Mouse (Mus musculus) heart, embryonic 12.5 days (tissue): ENCODE results near the gene Pakap. TPM values are rescaled to one million over a fixed set of nuclear protein-coding genes. Genes with fewer than 3 reads are reported as not detected.

Experiments
- ATAC-seq: fragments of 200-750 bp; cut with Nextera tagmentation; 2 replicates; pipeline ENCODE4 v1.8.0; 2017; ENCODE audit warnings: moderate TSS enrichment, moderate library complexity; ENCODE audit not compliant: insufficient number of reproducible peaks, low FRiP score
- H3K27ac ChIP-seq: fragments of 300-500 bp; sonication (generic); 2 replicates; pipeline ENCODE4 v1.5.1; 2016; ENCODE audit warnings: mild to moderate bottlenecking, moderate library complexity; ENCODE audit not compliant: poor library complexity, severe bottlenecking
- H3K27me3 ChIP-seq: fragments of 300-500 bp; sonication (generic); replicated peaks from 2 replicates; pipeline ENCODE4 v1.6.1; 2016; ENCODE audit warnings: mild to moderate bottlenecking, moderate library complexity
- H3K36me3 ChIP-seq: fragments of 300-500 bp; sonication (generic); 2 replicates; pipeline ENCODE4 v1.6.1; 2016; ENCODE audit warnings: mild to moderate bottlenecking, moderate library complexity
- H3K4me1 ChIP-seq: fragments of 300-500 bp; sonication (generic); replicated peaks from 2 replicates; pipeline ENCODE4 v1.6.1; 2016; ENCODE audit warnings: mild to moderate bottlenecking
- H3K4me2 ChIP-seq: fragments of 300-500 bp; sonication (generic); 2 replicates; pipeline ENCODE4 v1.6.1; 2016; ENCODE audit warnings: mild to moderate bottlenecking, moderate library complexity
- H3K4me3 ChIP-seq: fragments of 300-500 bp; sonication (generic); 2 replicates; pipeline ENCODE4 v1.5.1; 2016; ENCODE audit warnings: mild to moderate bottlenecking
- H3K9ac ChIP-seq: fragments of 300-500 bp; sonication (generic); 2 replicates; pipeline ENCODE4 v1.6.1; 2016; ENCODE audit warnings: mild to moderate bottlenecking, moderate library complexity
- H3K9me3 ChIP-seq: fragments of 300-500 bp; sonication (generic); replicated peaks from 2 replicates; pipeline ENCODE4 v1.6.1; 2016; ENCODE audit warnings: mild to moderate bottlenecking, moderate library complexity
- WGBS: fragments of 180-500 bp; shearing (Covaris S2); methylation state at CpG from one replicate; pipeline ENCODE4 v1.1.7; 2016; 5-methylcytosine and 5-hydroxymethylcytosine counted together
- polyA plus RNA-seq: library from polyadenylated mRNA; unstranded; fragments of >200 nt; fragmentation: Nextera tagmentation; extraction: Ambion mirVana; gene quantifications from 2 replicates; pipeline ENCODE4 v1.2.1, GENCODE M21; 2016

Gene Pakap
- polyA plus RNA-seq, 1 experiment from 2014 or later: 74.5 TPM

DNA sequence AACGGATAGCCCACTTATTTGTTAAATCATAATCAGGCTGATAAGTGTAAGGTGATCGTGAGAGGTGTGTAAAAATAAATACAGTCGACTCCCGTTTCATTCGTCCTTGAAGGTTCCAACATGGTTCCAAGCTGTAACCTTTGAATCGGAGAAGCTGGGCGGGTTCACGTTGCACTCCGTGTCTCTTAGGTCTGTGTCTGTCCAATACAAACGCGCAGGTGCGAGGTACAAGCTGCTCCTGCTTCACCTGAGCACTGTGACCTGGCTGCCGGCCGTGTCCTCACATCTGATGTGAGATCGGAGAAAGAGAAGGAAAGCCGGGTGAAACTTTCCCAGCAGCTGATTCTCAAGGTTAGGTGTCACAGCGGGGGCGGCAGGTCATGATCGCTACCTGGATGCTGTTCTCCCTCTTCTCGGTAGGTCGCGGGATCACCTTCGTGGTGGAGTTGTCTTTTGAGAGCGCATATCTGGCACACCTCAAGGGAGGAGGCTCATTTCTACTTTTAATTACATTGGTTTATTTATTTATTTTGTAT is 252.9 kb downstream of the Pakap start:
- ATAC-seq: no peak
- H3K27ac ChIP-seq: no peak overlapping the region
- H3K4me3 ChIP-seq: no peak overlapping the region
- H3K27me3 ChIP-seq: no peaks in the 10 kb centered on the region
- 83% methylated on average over 24 of the region's 24 CpGs for WGBS
- H3K4me1 ChIP-seq: peaks cover 45% of the 10 kb centered on the region
- no peaks in the 10 kb centered on the region; the same call in 1 of the 2 replicates for H3K9me3 ChIP-seq
- H3K9ac ChIP-seq: no peak overlapping the region
- peaks cover 13% of the 10 kb centered on the region for H3K36me3 ChIP-seq
- no peak overlapping the region for H3K4me2 ChIP-seq

DNA sequence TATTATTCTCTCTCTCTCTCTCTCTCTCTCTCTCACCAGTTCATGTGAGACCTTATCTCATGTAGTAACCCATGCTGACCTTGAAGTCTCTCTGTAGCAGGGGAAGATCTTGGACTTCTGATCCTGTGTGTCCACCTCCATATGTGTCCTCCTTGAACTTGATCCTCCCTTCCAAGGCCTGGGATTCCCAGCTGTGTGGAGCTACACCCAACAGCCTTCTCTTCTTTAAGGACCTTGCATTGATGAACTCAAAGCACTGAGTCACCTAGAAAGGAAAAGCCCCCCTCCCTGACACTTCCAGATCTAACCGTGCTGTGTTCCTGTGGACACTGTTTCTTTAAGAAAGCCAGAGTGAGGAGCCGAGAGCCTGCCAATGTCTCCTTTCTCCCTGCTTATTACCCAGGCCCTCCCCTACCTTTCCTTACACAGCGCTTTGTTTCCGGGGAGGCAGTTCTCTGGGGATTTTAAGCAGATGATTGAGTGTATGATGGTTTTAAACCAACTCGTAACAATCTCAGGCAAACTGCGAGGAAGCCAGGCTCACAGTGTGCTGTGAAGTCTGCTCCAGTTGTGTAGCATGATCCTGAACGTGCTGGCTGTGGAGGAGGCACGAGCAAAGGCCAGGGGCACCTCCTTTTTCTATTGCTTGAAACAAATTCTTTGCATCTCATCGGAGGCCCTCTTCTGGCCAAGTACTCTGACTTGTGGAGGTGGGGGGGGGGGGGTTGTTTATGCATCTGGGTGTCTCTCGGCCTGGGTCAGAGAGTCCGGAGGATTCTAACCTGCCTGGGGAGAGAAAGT is 253.8 kb downstream of the Pakap start:
- ATAC-seq: peak; percentile 35; the same call in 1 of the 2 replicates
- peak overlapping the region; percentile 34; the same call in 1 of the 2 replicates for H3K4me2 ChIP-seq
- peaks cover 52% of the 10 kb centered on the region for H3K4me1 ChIP-seq
- 25% methylated on average over 11 of the region's 11 CpGs for WGBS
- no peaks in the 10 kb centered on the region; the same call in 1 of the 2 replicates for H3K9me3 ChIP-seq
- peaks cover 14% of the 10 kb centered on the region for H3K36me3 ChIP-seq
- H3K27me3 ChIP-seq: no peaks in the 10 kb centered on the region
- H3K9ac ChIP-seq: peak overlapping the region; percentile 20; the same call in 1 of the 2 replicates
- no peak overlapping the region for H3K4me3 ChIP-seq
- peak overlapping the region; percentile 59 for H3K27ac ChIP-seq

DNA sequence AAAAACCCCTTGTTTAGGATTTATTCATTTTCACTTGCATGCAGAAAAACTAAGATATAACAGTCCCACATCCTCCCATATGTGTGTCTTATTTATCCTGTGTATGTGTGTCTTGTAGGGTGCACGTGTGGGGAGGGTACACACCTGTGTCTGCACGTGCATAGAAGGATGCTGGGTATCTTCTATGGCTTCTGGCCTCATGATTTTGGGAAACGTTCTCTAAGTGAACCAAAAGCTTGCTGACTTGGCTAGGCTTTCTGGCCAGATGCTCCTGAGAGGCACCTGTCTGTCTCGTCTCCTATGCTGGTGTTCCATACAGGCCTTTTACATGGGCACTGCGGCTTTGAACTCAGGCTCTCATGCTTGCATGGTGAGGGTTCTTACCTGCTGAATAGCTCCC is 254.7 kb downstream of the Pakap start:
- ATAC-seq: no peak
- Histone ChIP-seq H3K4me2 (no peak overlapping the region), H3K4me1 (peaks cover 60% of the 10 kb centered on the region), H3K27me3 (no peaks in the 10 kb centered on the region), H3K9me3 (no peaks in the 10 kb centered on the region; the same call in 1 of the 2 replicates), H3K4me3 (no peak overlapping the region), H3K36me3 (peaks cover 9% of the 10 kb centered on the region), H3K9ac (no peak overlapping the region), H3K27ac (no peak overlapping the region; the same call in 1 of the 2 replicates)
- 77% methylated on average over 5 of the region's 5 CpGs for WGBS

DNA sequence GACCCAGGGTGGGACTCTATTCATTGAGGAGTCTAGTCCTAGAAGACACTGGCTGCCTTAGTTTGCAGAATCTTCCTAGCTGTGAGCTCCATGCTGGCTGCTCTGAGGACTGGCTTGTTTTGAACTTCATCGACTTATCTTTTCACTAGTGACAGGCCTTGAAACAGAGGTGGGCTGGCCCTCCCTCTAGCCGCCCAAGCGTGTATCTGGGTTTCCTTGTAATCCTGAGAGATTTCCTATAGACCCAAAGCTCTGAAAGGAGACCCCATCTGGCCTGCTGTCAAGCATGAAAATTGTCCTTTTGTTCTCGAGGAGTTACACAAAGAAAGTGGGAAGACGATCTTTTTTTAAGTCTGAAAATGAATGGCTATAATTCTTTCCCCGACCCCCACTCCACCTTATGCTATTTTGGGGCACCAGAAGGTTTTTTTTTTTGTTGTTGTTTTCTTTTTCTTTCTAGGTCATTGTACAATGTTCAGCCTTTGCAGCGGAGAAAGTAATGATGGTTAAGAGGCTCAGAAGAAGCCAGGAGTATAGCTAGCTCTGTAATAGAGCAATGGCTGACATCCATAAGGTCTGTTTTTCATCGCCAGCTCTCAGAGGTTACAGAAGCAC is 256.8 kb downstream of the Pakap start:
- Histone ChIP-seq H3K4me3 (no peak overlapping the region), H3K4me1 (peaks cover 79% of the 10 kb centered on the region), H3K36me3 (peaks cover 8% of the 10 kb centered on the region), H3K9ac (no peak overlapping the region), H3K27me3 (no peaks in the 10 kb centered on the region), H3K27ac (peak overlapping the region; percentile 47), H3K4me2 (no peak overlapping the region), H3K9me3 (no peaks in the 10 kb centered on the region)
- no peak for ATAC-seq
- WGBS: 40% methylated on average over 8 of the region's 8 CpGs

DNA sequence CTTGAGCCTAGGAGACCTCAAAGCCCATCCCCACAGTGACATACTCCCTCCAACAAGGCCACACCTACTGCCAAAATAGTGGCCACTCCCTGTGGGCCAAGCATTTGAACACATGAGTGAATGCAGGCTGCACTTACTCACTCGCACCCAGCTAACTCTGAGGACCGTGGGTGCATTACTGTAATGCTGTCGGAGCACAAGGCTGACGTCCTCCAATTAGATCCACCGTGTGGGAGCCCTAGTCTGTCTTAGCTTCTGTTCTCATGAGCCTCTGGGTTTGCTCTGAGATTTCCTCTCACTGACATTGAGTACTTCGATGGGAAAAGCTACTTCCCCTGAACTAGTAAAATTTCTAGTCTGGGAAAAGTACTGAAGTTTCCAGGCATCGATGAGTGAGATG is 258.3 kb downstream of the Pakap start:
- Histone ChIP-seq H3K4me1 (peaks cover 82% of the 10 kb centered on the region), H3K9ac (no peak overlapping the region)
- 78% methylated on average over 7 of the region's 7 CpGs for WGBS

DNA sequence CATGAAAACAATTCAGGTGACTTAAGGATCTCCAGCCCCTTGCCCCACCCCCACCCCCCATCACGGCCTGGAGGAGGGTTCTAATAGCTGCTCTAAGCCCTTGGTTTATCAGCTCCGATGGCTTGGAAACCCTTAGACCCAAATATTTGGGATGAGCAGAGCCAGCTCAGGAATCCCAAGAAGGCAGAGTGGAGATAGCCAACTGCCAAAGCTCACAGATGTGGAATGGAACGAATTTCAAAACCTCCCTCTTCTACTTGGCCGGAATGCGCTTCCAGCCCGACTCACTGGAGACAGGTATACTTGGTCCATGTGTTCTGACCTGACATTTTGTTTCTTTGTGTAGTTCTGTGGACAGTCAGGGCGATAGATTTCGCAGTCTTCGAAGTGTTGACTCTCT is 261.2 kb downstream of the Pakap start:
- peaks cover 8% of the 10 kb centered on the region for H3K36me3 ChIP-seq
- 52% methylated on average over 9 of the region's 9 CpGs for WGBS
- no peak overlapping the region for H3K27ac ChIP-seq
- H3K27me3 ChIP-seq: no peaks in the 10 kb centered on the region
- no peak overlapping the region for H3K4me2 ChIP-seq
- no peak overlapping the region for H3K9ac ChIP-seq
- H3K4me1 ChIP-seq: peaks cover 84% of the 10 kb centered on the region
- H3K4me3 ChIP-seq: no peak overlapping the region
- ATAC-seq: no peak
- H3K9me3 ChIP-seq: no peaks in the 10 kb centered on the region

More for the DNA sequence above, 258.3 kb downstream of the Pakap start:
- H3K27me3 ChIP-seq: no peaks in the 10 kb centered on the region
- no peak overlapping the region for H3K27ac ChIP-seq
- no peak for ATAC-seq
- H3K9me3 ChIP-seq: no peaks in the 10 kb centered on the region
- peaks cover 8% of the 10 kb centered on the region for H3K36me3 ChIP-seq
- H3K4me3 ChIP-seq: no peak overlapping the region
- H3K4me2 ChIP-seq: no peak overlapping the region

DNA sequence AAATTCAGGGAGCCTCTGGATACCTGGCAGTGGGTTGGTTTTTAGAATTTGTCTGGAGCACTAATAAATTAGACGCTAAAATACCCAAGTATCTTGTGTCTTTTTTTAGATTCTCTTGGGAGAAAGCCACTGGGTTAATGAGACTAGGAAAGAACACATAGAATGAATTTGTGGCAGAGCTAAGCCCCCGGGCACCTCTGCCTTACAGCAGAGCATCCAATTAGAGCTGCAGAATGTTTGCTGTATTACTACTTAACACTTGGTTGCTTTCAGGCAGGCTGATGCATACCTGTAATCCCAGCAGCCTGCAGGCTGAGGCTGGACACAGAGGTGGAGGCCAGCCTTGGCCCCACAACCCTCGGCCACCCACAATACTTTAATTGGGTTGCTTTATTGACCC is 261.8 kb downstream of the Pakap start:
- Histone ChIP-seq H3K4me3 (no peak overlapping the region), H3K27me3 (no peaks in the 10 kb centered on the region), H3K9ac (no peak overlapping the region), H3K9me3 (no peaks in the 10 kb centered on the region), H3K4me2 (no peak overlapping the region), H3K36me3 (peaks cover 8% of the 10 kb centered on the region), H3K27ac (no peak overlapping the region), H3K4me1 (peaks cover 84% of the 10 kb centered on the region)
- WGBS: 67% methylated on average over 3 of the region's 3 CpGs
- no peak for ATAC-seq

DNA sequence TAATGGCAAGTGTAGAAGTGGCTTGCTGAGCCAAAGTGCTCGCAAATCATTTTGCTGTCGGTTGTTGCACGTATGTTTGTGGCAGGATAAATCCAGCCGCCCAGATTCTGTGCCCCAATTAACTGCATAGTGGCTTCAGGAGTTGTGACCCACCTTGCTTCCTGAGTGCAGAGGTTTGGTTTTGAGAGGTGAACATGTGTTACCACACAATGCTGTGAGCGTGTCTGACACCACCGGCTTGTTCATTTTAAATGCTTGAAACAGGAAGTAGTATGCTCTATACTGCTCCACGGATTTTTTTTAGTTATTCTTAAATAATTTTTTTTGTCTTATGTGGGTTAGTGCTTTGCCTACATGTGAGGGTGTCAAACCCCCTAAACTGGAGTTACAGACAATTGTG is 264.3 kb downstream of the Pakap start:
- WGBS: 54% methylated on average over 7 of the region's 7 CpGs
- Histone ChIP-seq H3K4me1 (peaks cover 78% of the 10 kb centered on the region), H3K9ac (no peak overlapping the region), H3K27me3 (no peaks in the 10 kb centered on the region), H3K27ac (peak overlapping the region; percentile 21; the same call in 1 of the 2 replicates), H3K4me3 (no peak overlapping the region), H3K4me2 (no peak overlapping the region), H3K36me3 (no peaks in the 10 kb centered on the region), H3K9me3 (no peaks in the 10 kb centered on the region)
- ATAC-seq: no peak

DNA sequence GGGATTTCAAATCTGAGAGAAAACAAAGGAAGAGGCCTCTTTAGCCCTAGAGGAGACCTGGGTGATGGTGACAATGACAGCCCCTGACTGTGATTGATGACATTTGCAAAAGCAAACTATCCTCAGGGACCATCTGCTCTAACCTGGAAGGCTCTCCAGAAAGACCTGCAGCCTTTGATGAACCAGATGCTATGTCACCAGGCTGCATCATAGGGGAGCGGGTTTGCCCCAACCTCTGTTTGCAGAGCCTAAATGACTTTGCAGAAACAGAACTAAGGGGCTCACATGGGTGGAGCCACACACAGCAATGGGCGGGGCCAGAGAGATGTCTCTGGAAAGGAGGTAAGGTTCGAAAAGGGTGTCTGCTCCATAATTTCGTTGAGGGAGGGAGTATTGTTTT is 265.1 kb downstream of the Pakap start:
- H3K9me3 ChIP-seq: no peaks in the 10 kb centered on the region
- WGBS: 61% methylated on average over 4 of the region's 4 CpGs
- H3K4me3 ChIP-seq: no peak overlapping the region
- H3K27ac ChIP-seq: no peak overlapping the region
- no peak for ATAC-seq
- H3K27me3 ChIP-seq: no peaks in the 10 kb centered on the region
- no peak overlapping the region for H3K4me2 ChIP-seq
- peaks cover 76% of the 10 kb centered on the region for H3K4me1 ChIP-seq
- H3K36me3 ChIP-seq: no peaks in the 10 kb centered on the region
- no peak overlapping the region for H3K9ac ChIP-seq

DNA sequence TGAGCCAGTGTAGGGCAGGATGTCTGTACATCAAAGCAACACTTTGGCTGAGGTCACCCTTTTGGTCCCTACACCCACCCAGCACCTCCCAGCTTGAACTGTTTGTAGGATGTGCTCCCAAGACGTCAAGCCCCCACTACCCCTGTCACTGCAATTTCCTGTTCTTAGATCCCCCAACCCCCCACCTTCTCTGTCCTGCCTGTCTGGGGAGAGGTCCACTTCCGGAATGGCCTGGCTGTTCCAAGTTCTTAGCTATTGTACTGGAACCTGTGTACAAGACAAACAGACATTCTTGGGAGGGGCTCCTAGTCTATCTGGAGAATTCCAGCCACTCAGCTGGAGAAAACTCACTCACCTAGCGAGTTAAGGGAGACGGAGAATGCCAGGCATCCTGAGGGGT is 266.2 kb downstream of the Pakap start:
- peak; percentile 39; the same call in 1 of the 2 replicates for ATAC-seq
- peak overlapping the region; percentile 63 for H3K27ac ChIP-seq
- H3K4me1 ChIP-seq: peaks cover 74% of the 10 kb centered on the region

DNA sequence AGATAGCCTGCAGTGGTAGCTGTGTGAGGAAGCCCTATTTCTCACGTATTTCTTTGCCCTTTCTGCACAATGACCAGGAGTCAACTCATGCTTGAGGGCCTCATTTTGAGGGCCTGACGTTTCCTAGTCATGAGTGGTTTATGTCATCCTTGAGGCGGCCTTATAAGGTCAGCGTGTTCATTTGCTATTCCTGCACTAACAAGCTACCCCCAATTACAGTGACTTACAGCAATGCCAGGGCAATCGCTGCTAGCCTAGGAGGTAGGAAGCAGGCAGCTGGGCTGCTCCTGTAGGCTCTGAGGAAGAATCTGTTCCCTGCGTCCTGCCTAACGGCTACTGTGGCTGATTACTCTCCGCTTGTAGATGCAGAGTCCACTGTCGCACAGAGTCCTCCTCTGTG is 269.1 kb downstream of the Pakap start:
- Histone ChIP-seq H3K27ac (peak overlapping the region; percentile 82), H3K4me1 (peaks cover 72% of the 10 kb centered on the region)

More for the DNA sequence above, 266.2 kb downstream of the Pakap start:
- H3K4me3 ChIP-seq: no peak overlapping the region
- no peaks in the 10 kb centered on the region for H3K9me3 ChIP-seq
- no peaks in the 10 kb centered on the region for H3K27me3 ChIP-seq
- no peak overlapping the region for H3K4me2 ChIP-seq
- H3K36me3 ChIP-seq: no peaks in the 10 kb centered on the region
- 29% methylated on average over 4 of the region's 4 CpGs for WGBS
- H3K9ac ChIP-seq: no peak overlapping the region

More for the DNA sequence above, 269.1 kb downstream of the Pakap start:
- H3K4me3 ChIP-seq: no peak overlapping the region
- H3K36me3 ChIP-seq: no peaks in the 10 kb centered on the region; the same call in 1 of the 2 replicates
- no peaks in the 10 kb centered on the region for H3K27me3 ChIP-seq
- H3K9ac ChIP-seq: peak overlapping the region; percentile 52
- H3K4me2 ChIP-seq: no peak overlapping the region; the same call in 1 of the 2 replicates
- ATAC-seq: 0 out of 2 replicates have a peak, but pooled peaks have one; percentile 15
- no peaks in the 10 kb centered on the region for H3K9me3 ChIP-seq
- WGBS: 37% methylated on average over 9 of the region's 9 CpGs
